Mouse (Mus musculus) layer of hippocampus, adult 9-11 months (tissue): ENCODE data around the gene Morc4.

Experiments used
- DNase-seq: peaks from one replicate; pipeline ENCODE4 v3.0.0; 2022

The Morc4 gene

GRCm38 (mm10) chrX:139803028-139803427 lies 68.4 kb downstream of the Morc4 start:
- no peak for DNase-seq

- no peak for DNase-seq
Observed at GRCm38 (mm10) chrX:139800406-139800878, 71.0 kb downstream of the Morc4 start, which contains the start of gene Cldn2. Gene Cldn2 (plus strand): TSS chrX:139800828.

GRCm38 (mm10) chrX:139799953-139800352 lies 71.5 kb downstream of the Morc4 start:
- no peak for DNase-seq

GRCm38 (mm10) chrX:139797875-139798274 lies 73.6 kb downstream of the Morc4 start:
- no peak for DNase-seq

GRCm38 (mm10) chrX:139796037-139796436 lies 75.4 kb downstream of the Morc4 start:
- DNase-seq: no peak

GRCm38 (mm10) chrX:139794072-139794845 lies 77.2 kb downstream of the Morc4 start:
- no peak for DNase-seq

GRCm38 (mm10) chrX:139785764-139786163 lies 85.7 kb downstream of the Morc4 start:
- DNase-seq: no peak

- no peak for DNase-seq
Observed at GRCm38 (mm10) chrX:139783045-139783422, 88.4 kb downstream of the Morc4 start.

GRCm38 (mm10) chrX:139782278-139783044 lies 89.0 kb downstream of the Morc4 start, which contains the start of gene Ripply1:
Gene Ripply1 (minus strand): TSS chrX:139782353.
- DNase-seq: no peak

GRCm38 (mm10) chrX:139781563-139781962 lies 89.9 kb downstream of the Morc4 start:
- no peak for DNase-seq

GRCm38 (mm10) chrX:139780988-139781387 lies 90.5 kb downstream of the Morc4 start:
- no peak for DNase-seq

GRCm38 (mm10) chrX:139779401-139779800 lies 92.1 kb downstream of the Morc4 start:
- no peak for DNase-seq

GRCm38 (mm10) chrX:139778886-139779285 lies 92.6 kb downstream of the Morc4 start:
- DNase-seq: no peak

- DNase-seq: no peak
Observed at GRCm38 (mm10) chrX:139777357-139777756, 94.1 kb downstream of the Morc4 start.

- DNase-seq: no peak
Observed at GRCm38 (mm10) chrX:139775084-139775612, 96.3 kb downstream of the Morc4 start.

GRCm38 (mm10) chrX:139774309-139775083 lies 97.0 kb downstream of the Morc4 start:
- no peak for DNase-seq
